Mouse (Mus musculus) retina, embryonic 14.5 days (tissue): Measurements from ENCODE around the gene Ddx50.

Experiments used
- DNase-seq: peaks from one replicate; pipeline ENCODE4 v3.0.0-alpha.2; 2015; ENCODE audit warnings: low spot score

Gene Ddx50

DNA sequence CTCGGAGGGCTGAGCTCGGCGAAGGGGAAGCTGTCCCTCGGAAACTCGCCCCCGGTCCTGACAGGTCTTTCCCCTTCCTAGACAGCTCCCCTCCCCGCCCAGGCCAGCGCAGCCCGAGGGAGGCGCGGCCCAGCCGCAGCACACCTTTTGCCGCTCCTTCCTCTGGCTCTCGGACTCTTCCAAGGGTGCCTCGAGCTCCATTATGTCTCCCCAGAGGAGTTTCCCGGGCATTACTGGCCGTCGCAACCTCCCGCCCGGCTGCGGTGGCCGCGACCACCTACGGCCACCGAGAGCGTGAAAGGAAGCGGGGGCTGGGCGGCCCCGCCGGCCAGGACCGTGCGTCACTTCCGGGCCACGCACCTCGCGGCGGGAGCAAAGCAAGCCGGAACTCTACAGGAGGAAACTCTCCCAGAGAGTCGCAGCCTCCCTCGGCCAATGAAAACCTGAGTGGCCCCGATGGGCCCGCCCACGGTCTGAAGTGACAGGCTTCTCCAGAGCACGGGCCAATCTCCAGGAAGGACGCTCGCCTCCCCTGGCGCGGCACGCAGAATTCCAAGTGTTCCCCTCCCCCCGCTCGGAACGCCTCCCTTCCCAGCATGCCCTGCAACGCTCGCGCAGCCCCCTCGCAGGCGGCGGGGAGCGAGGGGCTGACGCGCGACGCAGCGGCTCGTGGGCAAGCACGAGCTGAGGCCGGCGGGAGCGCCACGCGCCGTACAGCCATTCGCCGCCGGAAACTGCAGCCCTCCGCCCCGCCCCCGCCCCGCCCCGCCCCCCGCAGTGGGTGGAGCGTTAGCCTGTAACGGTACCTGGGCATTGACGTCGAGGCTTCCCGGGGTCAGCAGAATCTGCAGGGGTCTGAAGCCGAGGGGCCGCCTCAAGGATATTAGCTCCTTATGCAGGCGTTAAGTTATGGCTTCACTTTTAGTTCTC, at the start of gene Ddx50:
Gene Ddx50 (minus strand): TSS at position 338 of the 930 bp plus-strand sequence.
- peak; percentile 99 for DNase-seq

- no peak for DNase-seq
Measured at GRCm38 (mm10) chr10:62692771-62693170, 41.8 kb upstream of the Ddx50 start.

- no peak for DNase-seq
Measured at GRCm38 (mm10) chr10:62692244-62692643, 41.2 kb upstream of the Ddx50 start.

GRCm38 (mm10) chr10:62687032-62687674, 36.1 kb upstream of the Ddx50 start:
- DNase-seq = peak; percentile 54

GRCm38 (mm10) chr10:62683043-62683442, 32.0 kb upstream of the Ddx50 start:
- DNase-seq = no peak

- peak; percentile 32 for DNase-seq
Measured at GRCm38 (mm10) chr10:62679833-62680232, 28.8 kb upstream of the Ddx50 start.

GRCm38 (mm10) chr10:62677329-62677728, 26.3 kb upstream of the Ddx50 start:
- no peak for DNase-seq

DNA sequence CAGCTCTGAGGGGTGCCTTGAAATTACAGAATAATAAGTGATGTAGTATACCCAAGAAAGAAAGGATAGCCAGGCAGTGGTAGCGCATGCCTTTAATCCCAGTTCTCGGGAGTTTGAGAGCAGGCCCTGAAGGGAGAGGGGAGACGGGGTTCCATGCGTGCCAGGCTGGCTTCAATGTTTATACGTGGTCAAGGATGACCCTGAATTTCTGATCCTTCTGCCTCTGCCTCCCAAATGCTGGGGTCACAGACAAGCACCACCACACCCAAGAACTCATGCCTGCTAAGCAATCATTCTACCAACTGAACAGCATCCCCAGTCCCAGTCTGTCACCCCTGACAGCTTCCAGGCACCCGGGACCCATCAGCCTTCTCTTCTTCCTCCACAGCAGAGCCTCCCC, 25.2 kb upstream of the Ddx50 start:
- no peak for DNase-seq

GRCm38 (mm10) chr10:62672359-62672758, 21.3 kb upstream of the Ddx50 start:
- DNase-seq = no peak

GRCm38 (mm10) chr10:62669245-62669644, 18.2 kb upstream of the Ddx50 start:
- no peak for DNase-seq

DNA sequence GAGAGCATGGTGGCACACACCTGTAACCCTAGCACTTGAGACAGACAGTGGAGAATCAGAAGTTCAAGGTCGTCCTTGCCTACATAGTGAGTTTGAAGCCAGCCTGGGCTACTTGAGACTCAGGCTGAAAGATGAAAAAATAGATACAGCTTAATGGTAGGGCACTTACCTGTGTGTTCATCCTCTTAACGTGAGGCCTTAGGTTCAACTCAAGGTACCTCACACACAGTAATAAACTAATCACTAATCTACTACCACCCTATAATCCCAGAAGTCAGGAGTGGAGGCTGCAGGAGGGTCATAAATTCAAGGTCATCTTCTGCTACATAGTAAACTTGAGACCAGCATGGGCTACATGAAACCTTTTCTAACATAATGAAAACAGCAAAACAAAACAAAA, 17.4 kb upstream of the Ddx50 start:
- DNase-seq = no peak

DNA sequence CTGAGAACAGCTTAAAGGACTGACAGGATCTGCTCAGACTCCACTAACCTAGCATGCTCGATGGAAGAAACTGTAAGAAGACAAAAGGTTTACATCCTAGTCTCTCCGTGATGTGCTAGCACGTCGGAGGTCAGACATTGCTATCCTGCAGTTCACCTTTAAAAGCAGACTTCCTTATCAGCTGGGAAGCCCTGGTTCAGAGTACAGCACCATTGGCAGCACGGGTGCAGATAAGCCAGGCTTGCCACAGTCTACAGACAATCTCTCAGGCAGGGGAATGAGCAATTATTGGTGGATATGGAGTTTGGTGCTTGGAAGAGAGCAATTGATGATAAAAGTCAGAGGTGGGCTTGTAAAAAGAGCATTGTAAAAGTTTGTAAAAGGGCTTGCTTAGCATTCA, 17.0 kb upstream of the Ddx50 start:
- no peak for DNase-seq

- no peak for DNase-seq
Measured at GRCm38 (mm10) chr10:62664963-62665590, 14.1 kb upstream of the Ddx50 start.

- no peak for DNase-seq
Measured at GRCm38 (mm10) chr10:62664171-62664570, 13.2 kb upstream of the Ddx50 start.

DNA sequence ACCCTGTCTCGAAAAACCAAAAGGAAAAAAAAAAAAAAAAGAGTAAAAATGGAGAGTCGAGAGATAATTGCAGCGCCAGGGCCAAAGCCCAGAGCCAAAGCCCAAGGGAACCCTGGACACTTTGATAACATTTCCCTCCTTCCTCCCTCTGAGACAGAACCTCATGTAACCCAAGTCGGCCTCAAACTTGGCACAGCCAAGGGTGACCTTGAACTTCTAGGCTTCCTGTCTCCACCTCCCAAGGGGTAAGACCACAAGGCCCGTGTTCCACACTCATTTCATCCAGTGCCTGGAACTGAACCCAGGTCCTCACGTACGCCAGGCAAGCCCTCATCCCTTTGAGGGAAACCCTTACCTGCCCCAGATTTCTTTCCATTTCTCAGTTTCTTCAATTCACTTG, 5.7 kb upstream of the Ddx50 start:
- no peak for DNase-seq

DNA sequence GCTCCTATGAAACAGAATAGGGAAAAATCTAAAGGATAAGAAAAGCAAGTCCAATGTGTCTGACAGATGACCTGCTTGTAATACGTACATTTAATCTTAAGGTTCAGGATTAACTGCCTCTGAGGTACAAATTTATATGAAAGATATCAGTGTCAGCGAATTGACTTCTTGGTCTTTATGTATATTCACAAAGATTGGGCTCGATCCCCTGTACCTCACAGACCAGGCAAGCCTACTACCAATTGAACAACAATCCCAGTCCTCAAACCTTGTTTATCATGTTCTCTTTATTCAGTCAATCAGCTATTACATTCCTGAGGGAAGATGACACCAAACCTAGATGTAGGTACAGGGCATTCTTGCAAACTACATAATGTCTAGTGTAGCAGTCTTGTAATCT, 943 bp upstream of the Ddx50 start:
- DNase-seq = no peak

DNA sequence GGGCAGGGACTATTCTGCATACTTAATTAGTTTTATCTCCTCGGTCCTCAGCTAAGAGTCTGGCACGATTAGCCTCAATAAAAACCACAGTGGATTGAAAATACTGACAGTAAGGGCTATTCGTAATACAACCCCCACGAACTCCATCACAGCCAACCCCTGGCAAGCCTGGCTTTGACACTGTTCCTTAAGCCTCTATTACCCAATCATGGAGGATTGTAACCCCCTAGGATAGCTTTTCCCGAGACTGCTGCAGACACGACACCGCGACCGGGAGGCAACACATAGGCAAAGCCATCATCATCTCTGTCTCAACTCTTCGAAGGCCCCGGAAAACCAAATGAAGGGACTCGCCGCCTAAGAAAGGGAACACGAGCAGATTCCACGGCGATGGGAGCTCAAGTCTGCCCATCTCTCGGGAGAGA, 648 bp downstream of the Ddx50 start:
- DNase-seq = peak; percentile 49

- DNase-seq = no peak
Measured at GRCm38 (mm10) chr10:62604161-62604560, 46.9 kb downstream of the Ddx50 start.

GRCm38 (mm10) chr10:62603233-62604030, 47.6 kb downstream of the Ddx50 start:
- DNase-seq = no peak

DNA sequence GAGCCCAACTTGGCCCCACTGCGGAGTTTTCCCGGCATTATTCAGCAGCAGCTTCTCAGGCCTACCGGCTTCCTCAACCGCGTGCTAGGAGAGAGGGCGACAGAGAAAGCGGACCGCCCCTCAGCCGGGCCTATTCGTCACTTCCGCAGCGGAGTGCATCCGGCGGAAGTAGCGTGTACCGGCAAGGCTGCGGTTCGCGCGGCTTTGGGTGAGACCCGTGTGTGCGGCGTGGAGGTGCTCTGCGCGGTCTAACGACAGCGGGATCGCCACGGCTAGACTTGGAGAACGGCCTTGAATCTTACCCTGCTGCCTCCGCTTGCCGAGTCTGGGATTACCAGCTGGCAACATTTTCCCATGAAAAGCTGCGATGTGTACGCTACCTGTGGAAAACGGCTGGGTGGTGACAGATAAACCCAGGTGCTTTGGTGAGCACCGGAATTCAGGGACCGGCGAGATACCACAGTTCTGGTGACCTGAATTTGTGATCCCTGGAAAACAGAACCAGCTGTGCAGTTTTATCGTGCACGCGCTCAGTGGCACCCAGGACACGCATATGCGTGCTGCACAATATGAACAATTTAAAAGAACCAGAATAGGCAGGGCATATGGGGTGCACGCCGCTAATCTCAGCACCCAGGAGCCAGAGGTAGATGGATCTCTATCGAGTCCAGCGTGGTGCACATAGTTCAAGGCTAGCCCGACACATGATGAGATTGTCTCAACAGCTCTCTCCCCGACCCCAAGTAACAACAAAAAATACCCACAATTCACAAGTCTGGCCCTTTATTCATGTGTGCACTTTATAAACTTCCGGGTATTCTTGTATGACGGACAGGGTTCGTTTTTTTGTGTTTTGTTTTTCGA, 48.6 kb downstream of the Ddx50 start, which contains the start of gene Ddx21:
Gene Ddx21 (minus strand): TSS at position 105 of the 864 bp plus-strand sequence.
- peak; percentile 94 for DNase-seq

GRCm38 (mm10) chr10:62601833-62602176, 49.2 kb downstream of the Ddx50 start:
- no peak for DNase-seq
